Mouse (Mus musculus) adrenal gland, postnatal 25 days (tissue): ENCODE measurements around the gene Zfp799. TPM values are rescaled to one million over a fixed set of nuclear protein-coding genes. Genes with fewer than 3 reads are reported as not detected.
A peak's percentile ranks its signal among the peaks of the same experiment; 100 is the strongest.

Experiments
- DNase-seq: peaks from one replicate; pipeline ENCODE4 v3.0.0; 2021; ENCODE audit warnings: mixed read lengths
- total RNA-seq: library from RNA; stranded (reverse); gene quantifications from 2 replicates; pipeline ENCODE4 v1.2.3, GENCODE M21; 2021

Gene Zfp799
- total RNA-seq, 1 experiment from 2014 or later = 17.4 TPM

DNA sequence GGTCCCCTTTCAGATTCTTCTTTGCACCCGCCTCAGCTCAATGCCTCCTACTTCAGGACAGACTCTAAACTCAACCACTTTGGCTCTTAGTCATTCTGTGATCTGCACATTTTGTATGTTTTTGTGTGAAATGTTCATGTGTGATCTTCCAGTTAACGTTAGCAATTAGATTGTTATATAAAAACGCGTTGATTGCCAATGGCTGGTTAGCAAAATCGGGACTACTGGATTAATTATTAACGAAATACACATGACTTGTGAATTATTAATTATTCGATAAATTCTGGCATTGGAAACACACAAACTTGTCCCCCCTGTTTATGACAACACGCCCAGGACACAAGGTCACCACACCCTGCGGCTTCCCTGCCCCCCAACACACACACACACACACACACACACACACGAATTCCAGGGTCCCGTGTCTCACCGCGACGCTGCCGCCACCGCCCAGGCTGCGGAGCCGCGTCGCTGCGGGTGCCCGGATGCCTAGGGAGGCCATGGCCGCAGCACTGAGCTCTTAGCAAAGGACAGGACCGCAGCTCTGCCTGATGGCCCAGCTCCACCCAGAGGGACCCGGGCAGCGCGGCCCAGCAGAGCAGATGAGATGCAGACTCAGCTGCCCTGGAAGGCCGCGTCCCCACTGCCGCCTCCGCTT, 42.5 kb downstream of the Zfp799 start:
- peak; percentile 65 for DNase-seq

DNA sequence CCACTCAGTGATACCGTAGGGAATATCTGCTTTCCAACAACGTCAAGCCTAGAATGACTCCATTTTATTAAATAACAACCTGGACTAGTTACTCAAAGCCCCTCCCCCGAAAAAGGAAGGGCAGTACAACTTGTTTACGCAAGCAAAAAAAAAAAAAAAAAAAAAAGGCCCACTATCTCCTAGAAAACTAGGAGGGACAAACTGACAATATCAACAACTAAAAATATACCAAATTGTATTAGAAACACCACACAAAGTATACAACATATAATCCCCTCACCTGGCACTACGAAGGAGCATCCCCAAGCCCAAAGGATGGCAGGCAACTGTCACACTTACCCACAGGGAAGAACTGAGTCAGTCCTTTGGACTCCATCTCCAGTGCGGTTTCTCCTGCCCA, 43.1 kb downstream of the Zfp799 start:
- no peak for DNase-seq

GRCm38 (mm10) chr17:32785656-32786055, 44.4 kb downstream of the Zfp799 start:
- no peak for DNase-seq

DNA sequence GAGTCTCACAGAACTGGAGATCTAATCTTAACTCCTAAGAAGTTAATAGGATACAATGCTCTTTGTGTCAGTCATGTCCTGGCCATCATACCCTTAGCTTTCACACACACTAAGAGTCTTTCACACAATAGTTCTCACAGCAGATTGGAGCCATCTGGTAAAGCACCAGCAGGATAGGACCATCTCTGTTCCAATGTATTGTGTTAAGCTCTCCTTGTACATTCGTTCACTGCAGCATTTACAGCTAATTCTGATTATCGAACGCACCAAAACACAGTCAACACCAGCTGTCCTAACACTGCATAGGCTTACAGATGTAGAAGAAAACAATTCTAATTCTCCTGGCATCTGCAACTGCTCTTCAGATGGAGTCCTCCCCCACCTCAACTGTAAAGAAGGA, 52.5 kb downstream of the Zfp799 start:
- DNase-seq = no peak

DNA sequence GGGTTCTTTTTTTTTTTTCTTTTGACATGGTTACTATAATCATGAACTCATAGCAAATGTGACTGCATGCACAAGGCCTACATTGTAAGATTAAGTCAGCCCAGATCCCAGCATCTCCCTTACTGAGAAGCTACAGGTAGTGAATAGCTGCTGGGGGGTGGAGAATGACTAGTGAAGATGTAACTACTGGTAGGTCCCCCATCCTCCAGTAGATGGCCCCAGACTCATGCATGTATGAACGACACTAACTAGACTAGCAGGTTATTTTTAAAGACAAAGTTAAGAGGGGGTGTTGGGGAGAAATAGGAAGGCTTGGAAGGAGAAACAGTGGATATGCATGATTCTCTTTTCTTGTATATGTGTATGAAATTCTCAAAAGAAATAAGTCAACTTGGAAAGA, 58.8 kb downstream of the Zfp799 start:
- no peak for DNase-seq

- DNase-seq = no peak
Measured at GRCm38 (mm10) chr17:32766422-32766821, 63.6 kb downstream of the Zfp799 start.

Other genes starting within 250 kb of the Zfp799 start
- gene Cyp4f37, start 209.0 kb downstream of the Zfp799 start, total RNA-seq = not detected in 2 replicates
- not detected in 2 replicates for gene Cyp4f40, start 171.4 kb downstream of the Zfp799 start, total RNA-seq
- 1.9 and 2.0 TPM in 2 replicates for gene Cyp4f15, start 144.6 kb downstream of the Zfp799 start, total RNA-seq
- 40.0 and 63.0 TPM in 2 replicates for gene Zfp871, start 42.0 kb downstream of the Zfp799 start, total RNA-seq
- 0.91 and 1.1 TPM in 2 replicates for gene Zfp811, start 20.3 kb downstream of the Zfp799 start, total RNA-seq
- gene Zfp870, start 61.4 kb upstream of the Zfp799 start, total RNA-seq = 11.2 and 12.6 TPM in 2 replicates
- gene Cyp4f14, start 87.1 kb upstream of the Zfp799 start, total RNA-seq = 9.4 and 12.7 TPM in 2 replicates
- gene Cyp4f13, start 117.1 kb upstream of the Zfp799 start, total RNA-seq = 83.8 and 111 TPM in 2 replicates
- gene Zfp472, start 135.6 kb upstream of the Zfp799 start, total RNA-seq = 4.1 and 7.2 TPM in 2 replicates
- 10.6 and 10.8 TPM in 2 replicates for gene Zfp952, start 162.9 kb upstream of the Zfp799 start, total RNA-seq
- 6.0 and 11.8 TPM in 2 replicates for gene Zfp763, start 203.1 kb upstream of the Zfp799 start, total RNA-seq
- not detected in 2 replicates for gene 4921501E09Rik, start 237.8 kb upstream of the Zfp799 start, total RNA-seq